Mouse (Mus musculus) neural tube, embryonic 10.5 days (tissue): ENCODE data around the gene Zdhhc18.

ENCODE experiments used
- DNase-seq: peaks from one replicate; pipeline ENCODE4 v3.0.0-alpha.2; 2017; ENCODE audit warnings: low spot score; ENCODE audit errors: extremely low spot score

Gene Zdhhc18

DNA sequence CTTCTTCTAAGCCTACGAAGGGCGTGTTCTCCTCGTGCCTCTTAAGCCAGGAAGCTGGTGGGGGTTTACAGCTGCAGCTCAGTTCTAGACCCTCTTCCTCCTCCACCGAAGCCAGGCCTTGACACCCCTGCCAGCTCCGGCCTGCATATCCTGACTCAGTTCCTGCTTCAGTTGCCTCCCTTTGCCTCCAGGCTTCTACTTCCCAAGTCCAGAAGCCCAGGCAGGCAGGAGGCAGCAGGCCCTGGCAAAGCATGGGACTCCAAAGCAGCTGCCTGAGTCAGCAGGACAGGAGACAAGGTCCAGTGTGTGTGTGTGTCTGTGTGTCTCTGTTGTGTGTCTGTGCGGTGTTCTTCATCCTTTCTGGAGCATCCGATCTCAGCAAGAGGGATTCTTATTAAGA, 45.8 kb downstream of the Zdhhc18 start:
- no peak for DNase-seq

DNA sequence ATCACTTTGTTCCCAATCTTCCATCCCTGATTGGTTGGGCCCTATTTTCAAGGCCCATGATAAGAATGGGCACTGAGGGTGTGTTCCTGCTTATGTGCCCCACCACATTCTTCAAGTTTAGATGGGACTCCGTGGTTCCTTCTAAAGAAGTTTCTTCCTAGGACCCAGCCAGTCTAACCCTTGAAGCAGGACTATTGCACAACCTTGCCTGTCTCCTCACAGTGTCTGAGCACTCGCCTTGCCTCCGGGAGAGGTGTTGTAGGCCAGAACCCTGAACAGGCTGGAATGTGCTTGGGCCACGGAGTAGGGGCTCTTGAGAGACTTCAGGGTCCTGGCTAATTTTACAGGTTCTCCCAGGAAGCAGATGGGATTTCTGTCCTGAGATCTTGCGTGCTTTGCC, 46.9 kb downstream of the Zdhhc18 start:
- no peak for DNase-seq

DNA sequence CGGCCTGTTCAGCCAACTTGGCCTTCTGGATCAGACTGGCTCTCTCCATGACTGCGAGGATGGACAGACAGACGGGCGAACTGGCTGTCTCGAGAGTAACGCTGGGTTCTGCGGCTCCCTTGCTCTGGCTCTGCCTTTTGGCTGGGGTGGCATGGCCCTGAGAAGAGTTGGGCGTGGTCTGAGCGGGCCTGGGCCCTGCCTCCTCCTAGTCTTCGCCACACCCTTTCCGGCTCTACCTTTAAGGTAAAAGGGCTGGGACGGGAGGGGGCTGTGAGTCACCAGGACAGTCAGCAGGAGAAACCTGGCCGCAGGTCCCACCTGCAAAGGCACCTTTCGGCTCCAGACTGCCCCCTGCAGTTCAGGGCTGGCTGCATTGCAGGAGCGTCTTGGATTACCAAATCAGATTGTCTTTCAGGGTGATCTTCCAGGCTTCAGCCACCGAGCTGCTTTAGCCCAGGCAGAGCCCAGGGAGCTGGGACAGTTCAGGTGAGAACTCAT, 48.2 kb downstream of the Zdhhc18 start, which contains the start of gene Sfn:
Sfn (minus strand) TSS at position 448 of the 498 bp plus-strand sequence.
- peak; percentile 25 for DNase-seq

DNA sequence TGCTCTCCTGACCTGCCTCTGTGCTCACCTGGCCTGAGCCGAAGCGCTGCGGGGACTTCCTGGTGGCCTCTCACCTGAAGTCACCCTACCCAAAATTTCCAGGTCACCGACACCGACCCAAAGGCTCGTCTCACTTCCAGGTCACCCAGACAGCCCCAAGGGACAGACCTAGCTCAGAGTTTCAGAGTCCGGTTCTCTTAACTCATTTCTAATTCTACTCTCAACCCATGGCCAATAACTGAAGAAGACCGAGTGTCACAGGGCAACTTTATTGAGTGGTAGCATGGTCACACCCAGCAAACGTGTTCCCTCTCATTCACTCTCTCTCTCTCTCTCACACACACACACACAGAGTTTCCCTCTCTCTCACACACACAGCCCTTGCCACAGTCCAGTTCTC, 49.6 kb downstream of the Zdhhc18 start:
- DNase-seq: no peak

DNA sequence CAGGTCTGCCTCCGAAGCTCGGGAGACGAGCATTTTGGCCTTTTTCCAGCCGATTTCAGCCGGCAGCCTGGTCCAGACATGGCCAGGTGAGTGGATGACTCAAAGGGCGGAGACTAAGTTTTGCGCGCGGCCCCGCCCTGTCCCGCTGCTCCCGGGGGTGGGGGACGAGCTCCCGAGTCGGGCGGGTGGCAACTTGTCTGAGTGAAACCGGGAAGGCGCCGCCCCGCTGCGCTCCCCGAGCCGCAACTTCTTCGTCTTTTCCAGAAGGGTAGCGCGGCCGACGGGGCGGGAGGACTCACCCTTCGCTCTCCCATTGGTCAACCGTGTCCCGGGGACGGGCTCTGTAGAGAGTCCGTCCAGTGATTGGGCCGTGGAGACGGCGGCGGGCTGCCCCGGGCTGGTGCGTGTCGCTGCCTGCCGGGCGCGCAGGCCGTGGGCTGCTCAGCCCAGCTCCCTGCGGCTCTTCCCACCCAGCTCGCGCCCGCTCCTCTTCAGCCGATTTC, 50.3 kb downstream of the Zdhhc18 start:
- peak; percentile 83 for DNase-seq

DNA sequence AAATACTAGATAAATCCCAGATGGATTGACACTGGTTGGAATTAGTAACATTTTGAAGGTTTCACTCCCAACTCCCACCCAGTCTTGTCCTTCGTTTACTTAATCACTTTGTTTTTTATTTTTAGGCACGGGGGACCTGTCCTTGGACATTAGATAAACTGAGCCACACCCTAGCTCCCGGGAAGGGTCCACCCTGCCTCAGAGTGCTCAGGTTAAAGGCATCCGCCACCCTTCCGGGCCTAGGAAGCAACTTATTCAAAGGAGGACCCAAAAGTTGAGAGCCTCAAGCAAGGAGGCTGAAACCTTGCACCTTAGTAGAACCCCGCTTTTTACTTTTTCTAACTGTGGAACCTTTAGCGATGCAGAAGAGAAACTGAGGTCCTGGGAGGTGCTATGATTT, 50.8 kb downstream of the Zdhhc18 start:
- no peak for DNase-seq

DNA sequence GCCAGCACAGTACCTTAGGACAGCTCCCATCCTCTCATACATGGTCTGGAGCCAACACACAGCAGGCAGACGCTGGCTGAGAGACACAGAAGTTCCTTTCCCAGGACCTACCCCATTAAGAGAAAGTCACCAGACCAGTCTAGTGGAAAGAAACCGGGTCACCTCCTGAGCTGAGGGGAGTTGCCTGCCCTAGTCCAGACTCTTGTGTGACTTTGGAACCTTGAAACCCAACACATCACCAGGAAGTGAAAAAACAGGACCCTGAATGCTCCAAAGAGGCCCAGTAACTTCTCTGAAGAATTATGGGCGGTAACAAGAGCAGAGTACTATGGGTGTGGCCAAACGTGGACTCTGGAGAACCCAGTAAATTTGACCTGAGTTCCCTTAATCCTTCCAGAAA, 51.3 kb downstream of the Zdhhc18 start:
- DNase-seq: no peak

DNA sequence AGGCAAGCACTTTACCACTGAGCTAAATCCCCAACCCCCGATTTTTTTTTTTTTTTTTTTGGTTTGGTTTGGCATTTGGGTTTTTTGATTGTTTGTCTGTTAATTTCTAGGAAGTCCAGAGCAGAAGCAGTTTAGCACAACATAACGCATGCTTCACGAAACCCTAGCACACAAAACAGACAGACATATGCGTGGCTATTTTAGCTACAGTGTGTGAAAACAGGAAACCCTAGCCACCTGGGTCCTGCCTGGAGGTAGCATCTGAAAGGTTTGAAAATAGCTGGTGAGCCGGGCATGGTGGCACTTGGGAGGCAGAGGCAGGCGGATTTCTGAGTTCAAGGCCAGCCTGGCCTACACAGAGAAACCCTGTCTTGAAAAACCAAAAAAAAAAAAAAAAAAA, 53.9 kb downstream of the Zdhhc18 start:
- DNase-seq: no peak

DNA sequence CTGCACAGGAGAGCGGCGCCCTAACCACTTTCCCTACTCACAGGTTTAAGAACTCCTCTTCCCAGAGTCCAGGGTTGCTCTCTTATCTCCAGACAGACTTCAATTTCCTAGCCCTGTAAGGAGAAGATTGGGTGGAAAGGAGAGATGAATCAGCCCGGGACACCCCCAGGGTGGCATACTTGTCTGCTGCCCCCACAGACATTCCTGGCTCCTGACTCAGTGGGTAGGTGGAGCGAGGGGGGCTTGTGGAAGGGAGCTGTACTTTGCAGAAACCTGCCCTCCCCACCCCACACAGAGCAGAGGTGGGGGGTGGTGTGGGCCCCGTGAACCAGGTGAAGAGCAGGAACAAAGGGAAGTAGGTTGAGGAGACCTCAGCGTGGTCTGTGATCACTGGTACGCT, 54.4 kb downstream of the Zdhhc18 start:
- DNase-seq: no peak

DNA sequence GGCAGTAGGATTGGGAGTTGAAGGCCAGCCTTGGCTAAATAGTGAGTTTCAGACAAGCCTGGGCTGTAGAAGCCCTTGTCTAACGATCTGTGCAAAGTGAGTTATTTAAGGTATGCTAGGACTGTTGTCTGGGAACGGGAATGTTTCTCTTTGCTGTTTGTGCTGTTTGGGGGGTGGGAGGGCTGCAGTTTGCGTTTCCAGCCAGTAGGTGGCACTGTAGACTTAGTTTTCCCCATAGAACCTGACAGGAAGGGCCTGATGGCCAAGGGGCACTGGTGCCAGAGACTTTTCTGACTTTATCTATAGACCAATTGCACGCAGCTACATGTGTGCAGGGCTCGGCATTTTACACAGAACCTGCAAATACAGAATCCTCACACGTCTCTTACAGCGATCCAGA, 57.4 kb downstream of the Zdhhc18 start:
- DNase-seq: peak; percentile 85

DNA sequence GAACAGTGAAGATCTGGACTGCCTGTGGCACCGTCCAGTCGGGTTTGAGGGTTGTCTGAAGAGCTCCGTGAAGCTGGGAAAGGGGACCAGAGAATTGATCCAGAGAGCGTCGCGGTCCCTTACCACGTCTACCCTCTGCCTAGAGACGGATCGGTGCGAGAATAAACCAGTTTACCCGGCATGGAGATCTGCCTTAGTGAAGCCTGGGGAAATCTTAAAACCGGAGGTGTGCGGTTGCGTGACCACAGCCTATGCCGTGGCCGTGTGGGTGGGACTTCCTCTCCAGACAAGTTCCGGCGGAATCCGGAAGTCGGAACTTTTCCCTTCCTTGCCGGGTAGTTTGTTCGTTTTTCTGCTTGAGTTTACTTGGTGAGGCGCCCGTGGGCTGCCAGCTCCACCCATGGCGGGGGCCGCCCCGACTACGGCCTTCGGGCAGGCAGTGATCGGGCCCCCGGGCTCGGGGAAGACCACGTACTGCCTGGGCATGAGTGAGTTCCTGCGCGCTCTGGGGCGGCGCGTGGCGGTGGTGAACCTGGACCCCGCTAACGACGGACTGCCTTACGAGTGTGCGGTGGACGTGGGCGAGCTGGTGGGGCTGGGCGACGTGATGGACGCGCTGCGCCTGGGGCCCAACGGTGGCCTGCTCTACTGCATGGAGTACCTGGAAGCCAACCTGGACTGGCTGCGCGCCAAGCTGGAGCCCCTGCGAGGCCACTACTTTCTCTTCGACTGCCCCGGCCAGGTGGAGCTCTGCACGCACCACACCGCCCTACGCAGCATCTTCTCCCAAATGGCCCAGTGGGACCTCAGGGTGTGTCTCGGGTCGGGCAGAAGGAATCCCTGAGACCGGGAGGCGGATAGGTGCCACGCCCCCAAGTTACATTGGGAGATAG, 65.6 kb downstream of the Zdhhc18 start, which contains the start of gene Gpn2:
Gpn2 (plus strand) TSS at position 304 of the 893 bp plus-strand sequence.
- DNase-seq: peak; percentile 83

DNA sequence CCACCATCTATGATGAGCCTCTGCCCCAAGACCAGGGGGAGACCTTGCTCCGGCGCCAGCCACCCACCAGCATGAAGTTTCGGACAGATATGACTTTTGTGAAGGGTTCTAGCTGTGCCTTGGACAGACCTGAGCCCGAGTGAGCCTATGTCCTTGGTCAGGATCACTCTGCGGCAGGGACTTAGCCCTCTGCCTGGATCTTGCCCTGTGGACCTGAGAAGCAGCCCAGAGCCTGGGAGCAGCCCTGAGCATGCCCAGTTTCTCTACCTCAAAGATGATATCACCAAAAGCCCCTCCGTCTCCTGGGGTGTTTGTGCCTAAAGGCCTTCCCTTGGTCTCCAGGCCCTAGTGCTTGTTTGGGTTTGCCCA, 66.3 kb downstream of the Zdhhc18 start:
- DNase-seq: no peak

DNA sequence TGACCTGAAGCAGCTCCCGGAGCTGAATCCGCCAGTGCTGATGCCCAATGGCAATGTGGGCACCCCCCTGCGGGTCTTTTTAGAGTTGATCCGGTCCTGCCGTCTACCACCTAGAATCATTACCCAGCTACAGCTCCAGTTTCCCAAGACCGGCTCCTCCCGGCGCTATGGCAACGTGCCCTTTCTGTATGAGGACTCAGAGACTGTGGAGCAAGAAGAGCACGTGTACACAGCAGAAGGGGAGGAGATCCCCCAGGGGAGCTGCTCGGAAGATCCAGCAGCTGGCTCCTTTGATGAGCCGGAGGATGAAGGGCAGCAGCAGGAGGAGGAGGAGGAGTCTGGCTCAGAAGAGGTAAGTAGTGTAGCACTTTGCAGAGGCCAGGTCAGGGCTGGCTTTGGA, 72.0 kb downstream of the Zdhhc18 start:
- DNase-seq: no peak

DNA sequence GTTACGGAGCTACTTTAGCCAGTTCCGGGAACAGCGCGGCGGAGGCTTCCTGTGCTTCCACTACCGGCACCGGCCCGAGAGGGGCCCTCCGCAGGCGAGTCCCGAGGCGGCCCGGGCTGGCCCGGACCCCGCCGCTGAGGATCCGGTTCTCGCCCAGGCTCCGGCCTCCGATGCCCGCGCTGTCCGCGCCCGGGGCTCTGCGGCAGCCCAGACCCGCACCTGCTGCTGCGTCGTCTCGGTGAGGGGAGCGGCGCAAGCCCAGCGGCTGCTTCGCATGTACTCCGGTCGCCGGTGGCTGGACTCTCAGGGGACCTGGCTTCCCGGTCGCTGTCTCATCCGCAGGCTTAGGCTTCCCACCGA, 75.1 kb downstream of the Zdhhc18 start:
- no peak for DNase-seq

DNA sequence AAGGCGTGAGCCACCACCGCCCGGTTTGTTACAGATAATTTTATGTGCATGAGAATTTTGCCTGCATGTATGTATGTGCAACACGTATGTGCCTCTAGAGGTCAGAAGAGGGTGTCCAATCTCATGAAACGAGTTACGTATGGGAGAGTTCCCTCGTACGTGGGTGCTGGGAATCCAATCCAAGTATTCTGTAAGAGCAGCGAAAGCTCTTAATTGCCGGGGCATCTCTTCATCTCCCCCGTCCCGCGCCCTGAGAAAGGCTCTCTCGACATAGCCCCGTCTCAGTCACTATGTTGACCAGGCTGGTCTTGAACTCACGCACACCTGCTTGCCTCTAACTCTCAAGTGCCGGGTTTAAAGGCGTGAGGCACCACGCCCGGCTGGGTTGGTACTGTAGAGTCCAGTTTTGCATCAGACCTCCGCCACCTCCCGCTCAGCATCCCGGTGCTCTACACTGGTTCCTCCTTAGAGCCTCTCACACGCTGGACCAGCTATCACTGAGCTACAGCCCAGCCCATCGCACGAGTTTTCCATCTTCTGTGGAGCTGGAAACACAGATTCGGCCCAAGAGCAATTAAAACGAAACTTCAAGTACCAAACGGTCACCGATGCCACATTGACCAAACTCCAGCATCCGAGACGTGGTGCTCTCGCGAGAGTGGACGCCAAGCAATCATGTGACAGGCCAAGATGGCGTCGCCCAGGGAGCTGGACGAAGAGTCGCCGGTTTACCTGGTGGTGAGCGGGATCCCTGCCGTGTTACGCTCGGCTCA, 75.7 kb downstream of the Zdhhc18 start, which contains the start of gene Gpatch3:
Gpatch3 (plus strand) TSS at position 676 of the 773 bp plus-strand sequence.
- peak; percentile 92 for DNase-seq

DNA sequence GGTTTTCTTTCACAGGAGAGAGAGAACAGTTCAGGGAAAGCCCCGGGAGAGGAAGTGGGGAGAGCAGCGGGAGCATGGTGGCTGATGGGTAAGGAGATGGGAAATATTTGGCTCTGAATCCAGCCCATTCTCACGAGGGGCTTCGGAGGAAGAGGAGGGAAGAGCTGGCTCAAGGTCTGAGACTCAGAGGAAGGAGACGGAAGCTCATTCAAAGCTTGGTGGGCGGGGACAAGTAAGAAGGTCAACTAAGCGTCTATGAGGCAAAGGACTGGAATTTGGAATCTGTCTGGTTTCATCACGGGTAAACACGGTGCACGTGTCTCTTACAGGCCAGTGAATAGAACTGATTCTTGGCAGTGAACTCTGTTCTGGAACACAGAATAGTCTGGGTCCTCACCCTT, 79.9 kb downstream of the Zdhhc18 start:
- DNase-seq: no peak

DNA sequence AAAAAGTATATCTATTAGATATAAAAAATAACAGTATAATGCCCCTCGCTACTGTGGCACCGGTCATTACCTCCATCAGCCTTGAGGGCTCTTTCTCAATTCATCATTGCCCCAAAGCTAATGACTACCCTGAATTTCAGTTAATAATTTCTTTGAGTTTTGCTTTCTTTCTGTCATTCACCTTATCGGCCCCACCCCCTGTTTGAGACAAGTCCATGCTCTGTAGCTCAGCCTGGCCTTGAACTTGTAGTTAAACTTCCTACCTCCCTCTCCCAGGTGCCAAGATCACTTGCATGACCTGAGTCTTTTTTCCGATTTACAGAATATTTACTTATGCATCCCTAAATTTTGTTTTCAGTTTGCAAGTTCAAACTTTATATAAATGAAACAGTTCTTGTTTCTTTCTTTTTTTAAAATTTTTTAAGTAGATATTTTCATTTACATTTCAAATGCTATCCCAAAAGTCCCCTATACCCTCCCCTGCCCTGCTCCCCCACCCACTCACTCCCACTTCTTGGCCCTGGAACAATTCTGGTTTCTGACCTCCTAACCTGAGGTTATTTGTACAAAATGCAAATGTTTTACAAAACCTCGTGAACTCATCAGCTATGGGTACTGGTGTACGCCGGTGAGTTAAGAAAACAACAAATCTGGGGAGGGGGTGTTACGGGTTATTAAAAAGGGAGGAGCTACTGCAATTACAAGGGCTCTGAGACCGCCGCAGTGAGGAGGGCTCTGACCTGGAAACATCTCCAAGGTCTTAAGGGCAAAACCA, 80.5 kb downstream of the Zdhhc18 start:
- DNase-seq: no peak

DNA sequence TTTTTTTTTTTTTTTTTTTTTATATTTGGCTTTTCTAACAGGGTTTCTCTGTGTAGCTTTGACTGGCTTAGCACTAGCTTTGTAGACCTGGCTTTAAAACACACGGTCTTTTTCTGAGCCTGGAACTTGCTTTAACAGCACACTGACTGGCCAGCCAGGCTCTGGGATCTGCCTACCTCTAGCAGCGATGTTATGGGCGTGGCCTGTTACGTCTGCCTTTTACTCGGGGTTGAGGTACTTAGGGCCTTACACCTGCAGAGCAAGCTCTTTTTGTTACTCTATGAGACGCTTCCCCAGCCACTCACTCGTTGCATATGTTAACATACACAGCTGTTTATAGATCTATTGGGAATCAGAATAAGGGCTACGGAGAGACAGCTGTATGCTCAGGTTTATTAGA, 82.7 kb downstream of the Zdhhc18 start:
- DNase-seq: no peak

DNA sequence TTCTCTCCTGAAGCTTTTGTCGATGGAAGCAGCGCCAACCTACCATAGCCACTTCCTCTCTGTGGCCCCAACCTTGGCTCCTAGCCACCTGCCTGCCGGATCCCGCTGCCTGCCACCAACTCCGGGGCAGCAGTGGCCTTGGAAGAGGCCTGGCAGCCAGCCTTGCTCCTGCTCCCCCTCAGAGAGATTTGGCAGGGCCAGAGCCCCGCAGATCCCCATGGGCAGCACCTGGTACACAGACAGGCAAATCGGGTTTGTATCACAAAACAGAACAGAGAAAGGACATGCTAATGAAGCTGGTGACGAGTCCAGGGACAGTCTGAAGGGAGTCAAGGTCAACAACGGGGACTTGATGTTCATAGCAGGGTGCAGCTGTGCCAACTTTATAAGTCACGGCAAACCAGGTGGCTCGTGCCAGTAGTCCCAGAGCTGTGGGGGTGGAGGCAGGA, 86.8 kb downstream of the Zdhhc18 start:
- no peak for DNase-seq

DNA sequence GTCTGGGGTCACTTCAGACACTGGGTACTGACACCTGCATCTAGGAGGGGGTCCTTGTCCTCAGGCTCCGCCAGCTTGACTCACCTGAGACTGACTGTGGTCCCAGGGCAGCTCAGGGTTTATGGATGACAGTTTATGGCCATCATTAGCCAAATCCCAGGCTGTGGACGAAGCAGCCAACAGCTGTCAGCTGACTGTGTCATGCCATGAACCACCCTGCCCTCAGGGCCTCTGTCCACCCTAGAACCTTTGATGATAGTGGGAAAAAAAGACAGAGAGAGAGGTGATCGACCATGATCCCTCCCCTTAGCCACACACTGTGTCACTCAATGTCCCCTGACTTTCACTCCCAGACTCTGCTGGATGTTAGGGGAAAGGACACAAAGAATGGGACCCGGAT, 88.3 kb downstream of the Zdhhc18 start:
- no peak for DNase-seq

DNA sequence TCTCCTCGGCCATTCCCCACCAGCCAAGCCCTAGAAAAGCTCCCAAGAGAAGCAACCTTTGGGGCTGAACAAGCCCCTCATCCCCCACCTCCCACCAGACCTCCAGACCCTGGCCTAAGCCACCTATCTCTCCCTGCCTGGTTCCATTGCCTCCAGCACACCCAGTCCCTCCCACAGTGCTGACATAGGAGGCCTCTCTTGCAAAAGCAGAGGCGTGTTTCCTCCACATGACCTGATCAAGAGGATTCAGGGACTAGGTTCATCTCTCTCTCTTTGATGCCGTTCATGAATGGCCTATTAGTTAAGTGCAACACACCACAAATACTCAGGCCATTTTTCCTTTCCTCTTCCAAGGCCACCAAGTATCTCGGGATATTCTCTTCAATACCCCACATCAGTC, 90.1 kb downstream of the Zdhhc18 start:
- no peak for DNase-seq
